Mouse (Mus musculus) CH12.LX (cell line): ENCODE data around the gene Smyd3. TPM values are rescaled to one million over a fixed set of nuclear protein-coding genes. Genes with fewer than 3 reads are reported as not detected.
A peak's percentile ranks its signal among the peaks of the same experiment; 100 is the strongest.

Source experiments
- DNase-seq: peaks from one replicate; pipeline ENCODE4 v3.0.0-alpha.2; 2013; ENCODE audit errors: extremely low read depth
- H3K27ac ChIP-seq: 2 replicates; pipeline ENCODE4 v1.5.1; 2012; ENCODE audit warnings: low read depth, mild to moderate bottlenecking, control low read depth, moderate library complexity; ENCODE audit not compliant: insufficient read depth
- H3K27me3 ChIP-seq: replicated peaks from 2 replicates; pipeline ENCODE3; 2012; ENCODE audit warnings: inconsistent platforms
- H3K36me3 ChIP-seq, 2 experiments: replicated peaks in 1 of 2; 2 replicates each; pipeline versions ENCODE3 to v1.6.1; 2012; ENCODE audit warnings: inconsistent platforms in 1 of 2, low read length in 1 of 2, mild to moderate bottlenecking in 1 of 2, mixed read lengths in 1 of 2, moderate library complexity in 1 of 2; ENCODE audit not compliant: control insufficient read depth in 1 of 2, insufficient read depth in 1 of 2
- H3K4me1 ChIP-seq, 2 experiments: 2 replicates each; pipeline ENCODE4 v1.6.1; 2012; ENCODE audit warnings: inconsistent platforms in 1 of 2, moderate library complexity in 1 of 2; ENCODE audit not compliant: insufficient read depth in 2 of 2, control insufficient read depth in 1 of 2
- H3K4me2 ChIP-seq: 2 replicates; pipeline ENCODE4 v1.6.1; 2012; ENCODE audit warnings: low read depth, mild to moderate bottlenecking, control low read depth; ENCODE audit not compliant: poor library complexity, insufficient read depth, severe bottlenecking
- H3K4me3 ChIP-seq, 3 experiments: fragments of 150-350 bp in 1 of 3; sonication (generic) in 1 of 3; replicated peaks in 1 of 3; 2 replicates each; pipeline versions ENCODE3 to v1.5.1; 2011 to 2012; ENCODE audit warnings: low read depth in 2 of 3, low read length in 2 of 3, mild to moderate bottlenecking in 2 of 3, moderate library complexity in 2 of 3, control low read depth in 1 of 3, improper control_type of control experiment in 1 of 3, inconsistent platforms in 1 of 3, mixed read lengths in 1 of 3; ENCODE audit not compliant: poor library complexity in 1 of 3
- H3K79me2 ChIP-seq: replicated peaks from 2 replicates; pipeline ENCODE4 v1.6.1; 2012; ENCODE audit warnings: mild to moderate bottlenecking, moderate library complexity; ENCODE audit not compliant: control insufficient read depth, poor library complexity, insufficient read depth, severe bottlenecking; ENCODE audit errors: extremely low read depth
- H3K9ac ChIP-seq: 2 replicates; pipeline ENCODE4 v1.6.1; 2012; ENCODE audit warnings: low read depth, mild to moderate bottlenecking, control low read depth, moderate library complexity; ENCODE audit not compliant: insufficient read depth
- H3K9me3 ChIP-seq: replicated peaks from 2 replicates; pipeline ENCODE3; 2012; ENCODE audit warnings: low read length, inconsistent platforms, mixed read lengths
- CHD1 ChIP-seq: IDR thresholded peaks from 2 replicates; pipeline ENCODE4 v1.6.1; 2012; ENCODE audit warnings: low read depth, low read length, improper control_type of control experiment, inconsistent platforms
- EP300 ChIP-seq: IDR thresholded peaks from 2 replicates; pipeline ENCODE4 v1.6.1; 2011; ENCODE audit warnings: low read length, improper control_type of control experiment
- HCFC1 ChIP-seq: IDR thresholded peaks from 2 replicates; pipeline ENCODE4 v1.6.1; 2012; ENCODE audit warnings: low read depth, mild to moderate bottlenecking, inconsistent platforms, low read length, improper control_type of control experiment
- IRF4 ChIP-seq: IDR thresholded peaks from 2 replicates; pipeline ENCODE4 v1.6.1; 2014; ENCODE audit warnings: low read depth, mild to moderate bottlenecking, inconsistent platforms, low read length, improper control_type of control experiment
- JUND ChIP-seq: conservative IDR thresholded peaks from 2 replicates; pipeline ENCODE4 v1.6.1; 2011; ENCODE audit warnings: low read depth, low read length, improper control_type of control experiment
- KAT2A ChIP-seq: IDR thresholded peaks from 2 replicates; pipeline ENCODE4 v1.6.1; 2012; ENCODE audit warnings: low read length, improper control_type of control experiment, inconsistent platforms; ENCODE audit not compliant: insufficient replicate concordance
- MAFK ChIP-seq: IDR thresholded peaks from 2 replicates; pipeline ENCODE4 v1.6.1; 2011; ENCODE audit warnings: low read length, improper control_type of control experiment; ENCODE audit not compliant: insufficient replicate concordance
- NELFE ChIP-seq: IDR thresholded peaks from 2 replicates; pipeline ENCODE4 v1.6.1; 2011; ENCODE audit warnings: low read depth, low read length, improper control_type of control experiment
- RAD21 ChIP-seq: IDR thresholded peaks from 2 replicates; pipeline ENCODE4 v1.6.1; 2011; ENCODE audit warnings: low read depth, mild to moderate bottlenecking, low read length, improper control_type of control experiment, moderate library complexity
- RCOR1 ChIP-seq: conservative IDR thresholded peaks from 2 replicates; pipeline ENCODE4 v1.6.1; 2012; ENCODE audit warnings: low read depth, mild to moderate bottlenecking, inconsistent platforms, low read length, improper control_type of control experiment
- SIN3A ChIP-seq: IDR thresholded peaks from 2 replicates; pipeline ENCODE4 v1.6.1; 2012; ENCODE audit warnings: low read length, improper control_type of control experiment, inconsistent platforms
- USF1 ChIP-seq: IDR thresholded peaks from 2 replicates; pipeline ENCODE4 v1.6.1; 2014; ENCODE audit warnings: low read depth, mild to moderate bottlenecking, inconsistent platforms, low read length, improper control_type of control experiment
- ZC3H11A ChIP-seq: IDR thresholded peaks from 2 replicates; pipeline ENCODE4 v1.6.1; 2012; ENCODE audit warnings: low read depth, mild to moderate bottlenecking, inconsistent platforms, low read length, improper control_type of control experiment
- dilution Hi-C: fragments of 300-500 bp; cut with MboI; formaldehyde crosslinking; loops from 2 replicates; pipeline ENCODE4 v1.14.3; 2020; ENCODE audit warnings: low sequenced_read_pairs; ENCODE audit not compliant: extremely low pct_unique_long_range_greater_than_20kb, extremely low pct_ligation_motif_present
- in situ Hi-C: fragments of 300-500 bp; cut with MboI; formaldehyde crosslinking; loops from 3 replicates; pipeline ENCODE4 v1.14.3; 2019; ENCODE audit warnings: low sequenced_read_pairs, low pct_ligation_motif_present, low pct_unique_long_range_greater_than_20kb, mixed read lengths
- polyA plus RNA-seq: library from polyadenylated mRNA; unstranded; fragments of >175 nt; gene quantifications from 2 replicates; pipeline ENCODE4 v1.2.1, GENCODE M21; 2012; ENCODE audit warnings: low read depth; ENCODE audit not compliant: insufficient read length
- total RNA-seq, 2 experiments: library from RNA; depleted of rRNA; stranded (reverse); fragments of 300-350 nt in 1 of 2; fragments of >200 nt in 1 of 2; gene quantifications; 2 replicates each; pipeline ENCODE4 v1.2.3; 2012 to 2014

Gene Smyd3
- total and polyA plus RNA-seq, 3 experiments: 11.4 to 12.5 (median 11.8) TPM

DNA sequence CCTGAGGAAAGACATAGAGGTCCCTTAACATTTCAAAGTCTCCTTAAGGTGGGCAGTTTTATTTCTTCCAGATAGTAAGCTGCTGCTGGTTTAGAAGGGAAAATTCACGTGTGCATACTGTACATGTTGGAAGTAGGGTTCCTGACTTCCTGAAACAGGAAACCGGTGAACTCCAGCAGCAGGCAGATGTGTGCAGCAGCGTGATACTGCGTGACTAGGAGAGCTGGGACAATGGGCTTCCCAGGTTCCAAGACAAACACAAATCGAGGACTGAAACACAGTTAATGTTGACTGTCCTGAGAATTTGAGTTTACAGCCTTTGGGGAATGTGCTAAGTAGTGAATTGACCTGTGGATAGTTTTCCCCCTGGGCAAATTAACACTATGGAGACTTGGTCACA lies 434.7 kb downstream of the Smyd3 start:
- H3K27me3 ChIP-seq: no peaks in the 10 kb centered on the region
- peaks cover 3% of the 10 kb centered on the region for H3K9me3 ChIP-seq
- no peaks in the 10 kb centered on the region for H3K79me2 ChIP-seq
- H3K9ac ChIP-seq: no peak overlapping the region
- no peak overlapping the region for H3K27ac ChIP-seq
- TF ChIP-seq SIN3A: no peak
- TF ChIP-seq NELFE: no peak
- TF ChIP-seq CHD1: no peak
- no peak overlapping the region for H3K4me3 ChIP-seq
- dilution Hi-C loops (no loop called here), in situ Hi-C loops (no loop called here)
- no peak for DNase-seq
- peaks cover 3 to 10% of the 10 kb centered on the region in 2 experiments for H3K36me3 ChIP-seq
- no peaks in the 10 kb centered on the region for H3K4me1 ChIP-seq
- no peak overlapping the region for H3K4me2 ChIP-seq

DNA sequence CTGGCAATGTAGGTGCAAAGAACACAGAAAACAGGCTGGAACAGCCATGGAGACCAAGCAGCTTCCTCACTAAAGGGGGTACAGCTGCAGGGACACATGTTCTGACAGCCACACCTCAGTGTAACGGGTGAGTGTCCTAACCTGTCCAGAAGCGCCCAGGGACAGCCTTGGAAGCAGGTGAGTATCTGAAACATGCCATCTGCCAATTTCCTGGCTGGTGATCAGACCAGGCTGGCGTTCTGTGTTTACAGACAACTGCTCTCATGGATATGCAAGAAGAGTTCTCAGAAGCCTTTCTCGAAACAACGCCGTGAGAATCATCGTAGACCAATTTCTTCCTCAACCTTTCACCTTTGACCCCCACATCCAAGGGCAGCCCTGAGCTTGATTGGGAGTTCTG lies 444.0 kb downstream of the Smyd3 start:
- H3K27me3 ChIP-seq: no peaks in the 10 kb centered on the region
- no peak overlapping the region for H3K27ac ChIP-seq
- dilution Hi-C loops: no loop called here
- H3K4me3 ChIP-seq: no peak overlapping the region
- H3K9ac ChIP-seq: no peak overlapping the region
- H3K79me2 ChIP-seq: no peaks in the 10 kb centered on the region
- H3K4me2 ChIP-seq: no peak overlapping the region
- peaks cover 0 to 6% of the 10 kb centered on the region in 2 experiments; a peak in 2 of 4 replicates for H3K4me1 ChIP-seq
- no peaks in the 10 kb centered on the region for H3K36me3 ChIP-seq
- TF ChIP-seq MAFK (no peak), RCOR1 (no peak), IRF4 (no peak), EP300 (no peak), HCFC1 (no peak), ZC3H11A (no peak), JUND (no peak)
- in situ Hi-C loops: no loop called here
- no peaks in the 10 kb centered on the region for H3K9me3 ChIP-seq
- DNase-seq: no peak

GRCm38 (mm10) chr1:179072935-179073654 lies 444.7 kb downstream of the Smyd3 start:
- DNase-seq: peak; percentile 44
- in situ Hi-C loops: no loop called here

More at GRCm38 (mm10) chr1:179072935-179073654, 444.7 kb downstream of the Smyd3 start:
- no peak overlapping the region for H3K9ac ChIP-seq
- no peaks in the 10 kb centered on the region for H3K27me3 ChIP-seq
- H3K4me2 ChIP-seq: no peak overlapping the region
- no peak overlapping the region for H3K4me3 ChIP-seq
- H3K79me2 ChIP-seq: no peaks in the 10 kb centered on the region
- H3K9me3 ChIP-seq: no peaks in the 10 kb centered on the region
- H3K27ac ChIP-seq: no peak overlapping the region
- TF ChIP-seq USF1 (no peak), RAD21 (no peak), IRF4 (peak; percentile 91), SIN3A (no peak), KAT2A (no peak), EP300 (peak; percentile 82), RCOR1 (no peak)
- dilution Hi-C loops: no loop called here
- no peaks in the 10 kb centered on the region for H3K36me3 ChIP-seq
- peaks cover 0 to 6% of the 10 kb centered on the region in 2 experiments; a peak in 2 of 4 replicates for H3K4me1 ChIP-seq
